Mouse (Mus musculus): ENCODE data around the gene Rab24. TPM values are rescaled to one million over a fixed set of nuclear protein-coding genes. Genes with fewer than 3 reads are reported as not detected.

The Rab24 gene
- polyA plus RNA-seq (2012; rRNA removed) = 146 and 152 TPM in 2 replicates

DNA sequence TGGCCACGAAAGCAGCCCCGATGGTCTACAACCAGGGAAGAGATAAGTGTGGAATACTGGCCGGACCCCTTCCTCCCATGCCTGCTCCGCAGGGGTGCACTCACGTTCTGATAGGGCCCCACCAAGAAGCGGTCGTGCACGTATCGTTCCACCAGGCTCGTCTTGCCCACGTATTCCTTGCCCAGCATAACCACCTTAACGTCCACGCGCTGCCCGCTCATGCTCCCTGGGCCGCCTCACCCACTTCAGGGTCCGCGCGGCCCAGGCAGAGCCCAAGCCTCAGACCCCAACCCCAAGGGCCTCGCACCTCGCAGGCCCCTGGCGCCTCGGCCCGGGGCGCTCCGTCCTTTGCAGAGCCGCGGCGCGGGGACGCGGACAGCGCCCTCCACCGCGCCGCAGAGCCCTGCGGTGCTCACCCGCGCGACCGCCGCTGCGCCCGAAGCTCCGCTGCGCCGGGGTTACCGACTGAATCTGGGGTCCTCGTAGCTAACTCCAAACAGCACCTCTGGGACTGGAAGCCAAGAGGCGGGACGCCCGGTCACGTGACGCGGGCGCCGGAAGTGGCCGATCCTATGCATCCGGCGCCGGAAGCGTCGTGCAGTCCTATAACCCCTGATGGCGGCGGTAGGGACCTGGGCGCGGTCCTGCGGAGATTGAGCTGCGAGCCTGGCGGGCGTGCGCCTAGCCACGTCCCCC lies at the start of gene Rab24:
TSS of gene Rab24 (minus strand) at position 513 of the 696 bp plus-strand sequence.

DNA sequence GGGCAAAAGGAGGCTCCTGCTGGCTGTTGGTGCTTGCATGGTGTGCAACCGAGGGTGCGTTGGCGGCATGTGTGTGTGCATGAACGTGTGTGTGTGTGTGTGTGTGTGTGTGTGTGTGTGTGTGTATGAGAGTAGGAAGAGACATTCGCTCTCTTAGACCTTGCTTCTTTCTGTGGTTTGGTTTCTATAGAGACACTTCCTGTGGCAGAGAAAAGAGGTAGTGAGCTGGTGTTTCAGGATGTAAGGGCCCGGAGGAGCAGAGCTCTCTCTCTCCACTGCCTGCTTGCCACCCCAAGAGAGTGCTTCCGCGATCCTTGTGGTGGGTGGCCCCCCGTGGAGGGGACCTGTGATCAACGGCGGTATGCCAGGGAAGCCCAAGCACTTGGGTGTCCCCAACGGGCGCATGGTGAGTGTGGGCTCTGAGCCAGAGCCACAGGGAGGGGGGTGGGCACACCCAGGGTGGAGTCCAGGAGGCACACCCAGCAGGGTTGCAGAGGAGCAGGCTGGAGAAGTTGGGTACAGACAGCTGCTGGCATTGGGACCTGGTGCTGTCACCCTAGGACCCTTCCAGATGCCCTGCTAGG lies 47.9 kb upstream of the Rab24 start, which contains the start of gene Rgs14:
TSS of gene Rgs14 (plus strand) at position 202 of the 584 bp plus-strand sequence.

DNA sequence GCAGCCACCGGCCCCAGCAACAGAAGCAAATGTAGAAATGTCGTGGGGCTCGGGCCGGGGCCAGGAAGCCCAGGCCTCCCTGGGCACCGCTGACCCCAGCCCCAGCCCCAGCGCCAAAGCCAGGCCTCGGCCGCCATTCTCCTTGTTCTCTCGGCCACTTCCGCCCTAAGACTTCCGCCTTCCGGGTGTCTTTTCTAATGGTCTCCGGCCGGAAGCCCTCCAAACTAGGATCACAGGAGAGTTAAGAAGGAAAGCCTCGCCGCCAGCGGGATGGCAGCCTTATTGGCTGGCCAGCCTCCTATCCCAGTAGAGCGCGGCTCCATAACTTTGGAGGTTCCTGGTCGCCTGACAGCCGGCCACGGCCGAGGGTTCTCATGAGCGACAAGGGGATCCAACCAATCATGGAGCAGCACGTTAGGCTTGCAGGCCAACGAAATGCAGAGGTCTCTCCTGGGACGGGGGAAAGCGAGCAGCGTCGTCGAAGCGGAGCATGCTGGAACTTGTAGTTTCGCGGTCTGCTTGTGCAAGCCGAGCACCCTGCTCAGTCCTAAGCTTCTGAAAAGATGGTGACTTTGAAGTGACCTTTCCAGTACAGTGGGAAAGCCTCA lies 40.8 kb upstream of the Rab24 start, which contains the start of gene Lman2:
TSS of gene Lman2 (minus strand) at position 331 of the 608 bp plus-strand sequence.

DNA sequence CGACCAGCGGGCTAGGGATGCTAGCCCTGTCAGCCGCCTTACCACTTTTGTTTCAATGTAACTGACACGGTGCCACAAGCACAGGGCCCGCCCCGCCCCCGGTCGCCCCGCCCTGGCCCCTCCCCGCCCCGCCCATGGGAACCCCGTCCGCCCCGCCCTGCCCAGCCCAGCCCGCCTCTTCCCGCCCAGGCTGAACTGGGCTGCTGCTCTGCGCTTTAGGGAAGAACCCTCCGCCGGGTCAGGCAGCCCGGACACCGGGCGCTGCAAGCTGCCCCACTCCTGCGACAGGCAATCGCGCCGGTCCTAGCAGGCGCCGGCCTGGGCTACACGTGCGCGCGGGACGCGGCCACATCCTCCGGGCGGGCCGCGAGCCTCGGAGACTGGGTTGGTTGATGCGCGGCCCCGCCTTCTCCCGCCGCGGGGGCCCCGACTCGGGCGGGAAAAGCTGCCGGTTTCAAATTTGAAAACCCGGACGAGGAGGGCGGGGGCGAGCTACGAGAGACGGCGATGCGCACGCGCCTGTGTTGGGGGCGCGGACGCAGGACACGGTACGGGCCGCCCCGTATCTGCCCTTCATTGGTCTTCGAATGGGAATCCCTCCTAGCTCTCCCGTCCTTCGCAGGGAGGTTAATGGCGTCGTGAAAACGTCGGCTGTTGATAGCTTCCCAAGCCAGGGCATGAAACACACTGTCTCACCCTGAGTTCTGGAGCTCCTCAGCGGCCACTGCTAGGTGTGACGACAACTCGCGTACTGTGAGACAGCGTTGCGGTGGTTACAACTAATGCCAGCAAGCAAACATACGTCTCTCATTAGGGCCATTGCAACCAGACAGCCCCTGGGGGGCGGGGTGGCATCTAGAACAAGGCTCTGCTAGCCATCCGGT lies 8.2 kb upstream of the Rab24 start, which contains the start of gene Mxd3:
TSS of gene Mxd3 (minus strand) at position 141 of the 884 bp plus-strand sequence.

DNA sequence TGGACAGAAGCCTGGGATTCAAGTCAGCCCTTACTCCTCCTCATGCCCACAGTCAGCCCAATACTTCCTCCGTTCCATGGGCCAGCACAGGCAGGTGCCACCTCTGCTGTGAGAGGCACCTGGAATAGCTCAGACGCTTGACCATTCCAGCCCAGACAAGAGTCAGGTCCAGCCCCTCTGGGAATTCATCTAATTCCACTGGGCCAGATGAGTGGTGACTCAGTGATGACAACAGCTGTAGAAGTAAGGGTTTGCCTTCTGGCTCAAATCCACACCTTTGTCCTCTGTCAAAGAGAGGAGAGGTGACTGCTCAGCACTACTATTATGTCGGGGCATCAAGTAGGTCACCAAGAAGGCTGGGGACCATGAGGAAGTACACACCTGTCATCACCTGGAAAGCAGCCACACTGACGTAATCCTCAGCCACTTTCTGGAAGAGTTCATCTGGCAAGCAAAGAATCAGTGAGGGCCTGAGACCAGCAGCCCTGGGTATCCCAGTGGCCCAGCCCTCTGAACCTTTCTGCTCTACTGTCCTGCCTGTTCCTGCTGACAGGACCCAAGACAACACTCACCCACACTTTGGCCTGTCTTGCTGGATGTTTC lies 1.7 kb downstream of the Rab24 start, which contains the start of gene Prelid1:
TSS of gene Prelid1 (plus strand) at position 570 of the 603 bp plus-strand sequence.

Other genes starting within 250 kb of the Rab24 start
- gene Uimc1, start 221.6 kb downstream of the Rab24 start, polyA plus RNA-seq (2012; rRNA removed) = 19.7 and 22.1 TPM in 2 replicates
- 44.1 and 47.4 TPM in 2 replicates for gene Zfp346, start 216.6 kb downstream of the Rab24 start, polyA plus RNA-seq (2012; rRNA removed)
- not detected in 2 replicates for gene Gm17617, start 188.4 kb downstream of the Rab24 start, polyA plus RNA-seq (2012; rRNA removed)
- 1.5 TPM in 2 replicates for gene Fgfr4, start 169.3 kb downstream of the Rab24 start, polyA plus RNA-seq (2012; rRNA removed)
- 36.5 and 38.0 TPM in 2 replicates for gene Nsd1, start 112.2 kb downstream of the Rab24 start, polyA plus RNA-seq (2012; rRNA removed)
- gene Prelid1, start 1.4 kb downstream of the Rab24 start, polyA plus RNA-seq (2012; rRNA removed) = 238 and 239 TPM in 2 replicates
- 15.4 and 18.9 TPM in 2 replicates for gene Mxd3, start 7.9 kb upstream of the Rab24 start, polyA plus RNA-seq (2012; rRNA removed)
- gene Lman2, start 40.8 kb upstream of the Rab24 start, polyA plus RNA-seq (2012; rRNA removed) = 47.5 and 48.6 TPM in 2 replicates
- gene Rgs14, start 47.8 kb upstream of the Rab24 start, polyA plus RNA-seq (2012; rRNA removed) = 2.0 and 2.5 TPM in 2 replicates
- gene Slc34a1, start 76.2 kb upstream of the Rab24 start, polyA plus RNA-seq (2012; rRNA removed) = 0.13 TPM in 1 of 2 replicates, not detected in the other
- gene Pfn3, start 93.3 kb upstream of the Rab24 start, polyA plus RNA-seq (2012; rRNA removed) = 1.2 and 1.4 TPM in 2 replicates
- 0.14 and 0.16 TPM in 2 replicates for gene F12, start 104.8 kb upstream of the Rab24 start, polyA plus RNA-seq (2012; rRNA removed)
- 75.3 and 78.3 TPM in 2 replicates for gene Grk6, start 123.1 kb upstream of the Rab24 start, polyA plus RNA-seq (2012; rRNA removed)
- 67.4 and 83.4 TPM in 2 replicates for gene Prr7, start 142.3 kb upstream of the Rab24 start, polyA plus RNA-seq (2012; rRNA removed)
- 586 and 690 TPM in 2 replicates for gene Dbn1, start 166.2 kb upstream of the Rab24 start, polyA plus RNA-seq (2012; rRNA removed)
- 105 and 118 TPM in 2 replicates for gene Pdlim7, start 191.7 kb upstream of the Rab24 start, polyA plus RNA-seq (2012; rRNA removed)
- 13.9 and 15.9 TPM in 2 replicates for gene Dok3, start 207.3 kb upstream of the Rab24 start, polyA plus RNA-seq (2012; rRNA removed)
- gene Ddx41, start 214.7 kb upstream of the Rab24 start, polyA plus RNA-seq (2012; rRNA removed) = 90.3 and 94.8 TPM in 2 replicates
- gene Fam193b, start 249.2 kb upstream of the Rab24 start, polyA plus RNA-seq (2012; rRNA removed) = 137 and 144 TPM in 2 replicates